Comparison of ENCODE assay signal across 9 mouse cellular contexts in genomic region chr17:85688236-85688910, GRCm38 (mm10). TPM values are rescaled to one million over a fixed set of nuclear protein-coding genes. Genes with fewer than 3 reads are reported as not detected.
DNase-seq lines count a peak whose midpoint lies in the region; ATAC-seq and TF ChIP-seq lines count a peak whose summit lies in the region.
"Had no signal": no experiment of that assay in that cellular context is flagged by ENCODE, and none has a peak within 500 bp of the region (broad histone marks: within the 10 kb centered on the region; RNA-seq: fewer than 3 reads in every experiment).

Six2 (minus strand) TSS chr17:85688274.

- intact Hi-C loops in left cerebral cortex, adult 2 months (cut with DNase I), result loop anchor here (5.0 kb wide), 2 partner anchors 66 to 201 kb away; no protein-coding TSS in a partner anchor
- intact Hi-C loops in heart, postnatal 25 days (cut with DNase I), result loop anchor here (10.0 kb wide), 1 partner anchor 204 kb away; no protein-coding TSS in a partner anchor

- no peak for TF ChIP-seq CTCF in left cerebral cortex, adult 2 months (IDR thresholded peaks at IDR 0.05)

- peaks cover 11% of the 10 kb centered on the region for H3K4me1 ChIP-seq in forebrain, embryonic 11.5 days (replicated peaks; ENCODE audit: control insufficient read depth, insufficient read depth, low read length)
- H3K4me1 ChIP-seq in liver, embryonic 13.5 days (replicated peaks), result 0 out of 2 replicates have a peak, but pooled peaks cover 5% of the 10 kb centered on the region
- H3K4me1 ChIP-seq in neural tube, embryonic 13.5 days (replicated peaks), result peaks cover 22% of the 10 kb centered on the region

- H3K9me3 ChIP-seq in forebrain, embryonic 11.5 days (ENCODE audit: control insufficient read depth, low read length), result no peaks in the 10 kb centered on the region
- H3K9me3 ChIP-seq in liver, embryonic 13.5 days (replicated peaks), result no peaks in the 10 kb centered on the region
- no peaks in the 10 kb centered on the region for H3K9me3 ChIP-seq in neural tube, embryonic 13.5 days

- peak in 1 of 2 experiments; percentile 15 for DNase-seq in left cerebral cortex, adult 2 months (ENCODE audit: extremely low spot score in 1 of 2, low spot score in 2 of 2)
- no peak for DNase-seq in left cerebral cortex, adult 8-10 months (ENCODE audit: low spot score in 2 of 2)
- DNase-seq in forebrain, embryonic 11.5 days (ENCODE audit: low spot score), result peak; percentile 96
- DNase-seq in heart, postnatal 25 days (ENCODE audit: low spot score), result peak; percentile 63
- DNase-seq in liver, embryonic 13.5 days, result no peak
- DNase-seq in right cerebral cortex, postnatal 25 days, result no peak
- DNase-seq in right cerebral cortex, postnatal 36 days (ENCODE audit: low spot score in 2 of 2), result no peak

- H3K27ac ChIP-seq in left cerebral cortex, adult 2 months, result no peak within 1 kb of the TSS
- H3K27ac ChIP-seq in forebrain, embryonic 11.5 days (ENCODE audit: low read depth, low read length), result peak within 1 kb of the TSS; percentile 43; the same call in 1 of the 2 replicates
- H3K27ac ChIP-seq in liver, embryonic 13.5 days, result no peak within 1 kb of the TSS
- no peak within 1 kb of the TSS for H3K27ac ChIP-seq in neural tube, embryonic 13.5 days (replicated peaks)

- no peaks in the 10 kb centered on the region for H3K36me3 ChIP-seq in forebrain, embryonic 11.5 days (ENCODE audit: control insufficient read depth, insufficient read depth, low read length)
- H3K36me3 ChIP-seq in liver, embryonic 13.5 days, result no peaks in the 10 kb centered on the region
- H3K36me3 ChIP-seq in neural tube, embryonic 13.5 days, result no peaks in the 10 kb centered on the region
- H3K36me3 ChIP-seq: G1E had no signal

- peak within 1 kb of the TSS; percentile 74 for H3K4me2 ChIP-seq in forebrain, embryonic 11.5 days (ENCODE audit: low read depth, low read length, severe bottlenecking)
- H3K4me2 ChIP-seq in liver, embryonic 13.5 days, result peak within 1 kb of the TSS; percentile 57
- H3K4me2 ChIP-seq in neural tube, embryonic 13.5 days, result peak within 1 kb of the TSS; percentile 58

- under 1% methylated on average over 54 of the region's 55 CpGs for whole genome bisulfite sequencing in forebrain, embryonic 11.5 days
- 1% methylated on average over 54 of the region's 55 CpGs for WGBS in liver, embryonic 13.5 days (ENCODE audit: insufficient replicate concordance)
- under 1% methylated on average over 55 of the region's 55 CpGs for WGBS in neural tube, embryonic 13.5 days

- peak within 1 kb of the TSS; percentile 28 for H3K4me3 ChIP-seq in left cerebral cortex, adult 2 months
- peak within 1 kb of the TSS; percentile 42 for H3K4me3 ChIP-seq in forebrain, embryonic 11.5 days (ENCODE audit: low read depth, low read length)
- H3K4me3 ChIP-seq in liver, embryonic 13.5 days (replicated peaks), result peak within 1 kb of the TSS; percentile 46
- peak within 1 kb of the TSS; percentile 37 for H3K4me3 ChIP-seq in neural tube, embryonic 13.5 days

- peaks cover 91% of the 10 kb centered on the region for H3K27me3 ChIP-seq in forebrain, embryonic 11.5 days (ENCODE audit: control insufficient read depth, insufficient read depth, low read length)
- H3K27me3 ChIP-seq in liver, embryonic 13.5 days, result peaks cover 100% of the 10 kb centered on the region
- H3K27me3 ChIP-seq in neural tube, embryonic 13.5 days, result peaks cover 99% of the 10 kb centered on the region

- peak within 1 kb of the TSS; percentile 50 for H3K9ac ChIP-seq in forebrain, embryonic 11.5 days (ENCODE audit: low read length)
- H3K9ac ChIP-seq in liver, embryonic 13.5 days, result no peak within 1 kb of the TSS
- H3K9ac ChIP-seq in neural tube, embryonic 13.5 days, result no peak within 1 kb of the TSS; the same call in 1 of the 2 replicates

- peak; percentile 95 for ATAC-seq in forebrain, embryonic 11.5 days (replicated peaks; ENCODE audit: low FRiP score)
- no peak for ATAC-seq in liver, embryonic 13.5 days (ENCODE audit: low read depth)
- peak; percentile 76 for ATAC-seq in neural tube, embryonic 13.5 days (ENCODE audit: low read depth)

RNA-seq across cellular contexts. Expression of gene Six2, which starts in this region (rescaled TPM):
- total RNA-seq in left cerebral cortex, adult 2 months (2021), result under 1 TPM; 0.70 to 0.75 TPM
- total RNA-seq in left cerebral cortex, adult 8-10 months (2022), result under 1 TPM; 0.63 to 0.98 (median 0.76) TPM
- 12.5 and 12.6 TPM in 2 replicates for polyA plus RNA-seq in forebrain, embryonic 11.5 days (2014; fragmentation: Nextera tagmentation; extraction: Ambion mirVana)
- under 1 TPM; 0.31 to 0.49 TPM for total RNA-seq in heart, postnatal 25 days (2021)
- polyA plus RNA-seq in liver, embryonic 13.5 days (2015; fragmentation: Nextera tagmentation; extraction: Ambion mirVana), result 0.12 TPM in 1 of 2 replicates, not detected in the other
- 0.45 TPM in 1 of 2 replicates, not detected in the other for polyA plus RNA-seq in neural tube, embryonic 13.5 days (2015; fragmentation: Nextera tagmentation; extraction: Ambion mirVana)
- total RNA-seq: G1E had no signal
- polyA plus RNA-seq: G1E had no signal

Comparison
In these comparisons a context has a peak if more than half of its experiments do, and no peak if none do; other contexts are left out.
1. Peak in DNase-seq in heart, postnatal 25 days; RNA of the gene not detected or under 1 TPM.
2. Peak in ATAC-seq, H3K4me3 ChIP-seq and H3K4me2 ChIP-seq in neural tube, embryonic 13.5 days; RNA of the gene not detected or under 1 TPM.